Comparison of ENCODE assay signal across 8 mouse cellular contexts in genomic region chr7:19875948-19876682, GRCm38 (mm10). TPM values are rescaled to one million over a fixed set of nuclear protein-coding genes. Genes with fewer than 3 reads are reported as not detected.
DNase-seq lines count a peak whose midpoint lies in the region; ATAC-seq lines count a peak whose summit lies in the region.
"Had no signal": no experiment of that assay in that cellular context is flagged by ENCODE, and none has a peak within 500 bp of the region (broad histone marks: within the 10 kb centered on the region; RNA-seq: fewer than 3 reads in every experiment).

No protein-coding gene starts in this region.

- DNase-seq in spleen, postnatal 10 days (ENCODE audit: low spot score in 2 of 2) = peak; percentile 18 to 64
- no peak for DNase-seq in spleen, adult 12 weeks (ENCODE audit: low spot score)
- peak; percentile 63 for DNase-seq in adipocyte (ENCODE audit: low spot score)
- DNase-seq in heart, postnatal 10 days = peak; percentile 60 to 76
- peak; percentile 69 for DNase-seq in kidney, postnatal 10 days

- no peaks in the 10 kb centered on the region for H3K9me3 ChIP-seq in lung, embryonic 16.5 days (ENCODE audit: control insufficient read depth, low read length)

- ATAC-seq in lung, embryonic 16.5 days (ENCODE audit: low read depth) = peak; percentile 55
- ATAC-seq in neutrophil, adult 5-6 weeks (ENCODE audit: extremely low read depth, insufficient number of reproducible peaks, low FRiP score, poor library complexity, severe bottlenecking) = peak; percentile 61

- H3K36me3 ChIP-seq in lung, embryonic 16.5 days (ENCODE audit: control insufficient read depth, insufficient read depth, low read length) = no peaks in the 10 kb centered on the region

- intact Hi-C loops in heart, postnatal 10 days (cut with DNase I) = no loop called here

- H3K4me3 ChIP-seq in lung, embryonic 16.5 days (ENCODE audit: low read length) = no peak overlapping the region

- H3K4me1 ChIP-seq in lung, embryonic 16.5 days (replicated peaks; ENCODE audit: control insufficient read depth, insufficient read depth, low read length) = peaks cover 7% of the 10 kb centered on the region; the same call in 1 of the 2 replicates

- H3K4me2 ChIP-seq in lung, embryonic 16.5 days (ENCODE audit: low read depth, low read length) = no peak overlapping the region

- WGBS in lung, embryonic 16.5 days = 40% methylated on average over 13 of the region's 13 CpGs

- H3K27ac ChIP-seq in lung, embryonic 16.5 days (ENCODE audit: low read length) = no peak overlapping the region

- no peaks in the 10 kb centered on the region for H3K27me3 ChIP-seq in lung, embryonic 16.5 days (ENCODE audit: control insufficient read depth, insufficient read depth, low read depth, low read length)

- no peak overlapping the region for H3K9ac ChIP-seq in lung, embryonic 16.5 days (ENCODE audit: low read length)

RNA-seq across cellular contexts. Expression of gene Ceacam19, which starts 11.7 kb away (rescaled TPM):
- not detected for total RNA-seq in heart, postnatal 10 days (2021)
- 0.06 TPM in 1 of 2 replicates, not detected in the other for polyA plus RNA-seq in lung, embryonic 16.5 days (2015; fragmentation: Nextera tagmentation; extraction: Ambion mirVana)
- 0.47 TPM in 1 of 2 replicates, not detected in the other for total RNA-seq in neutrophil, adult 5-6 weeks (2017)
- total RNA-seq: gastrocnemius, postnatal 4 days had no signal

RNA-seq across cellular contexts. Expression of gene Ceacam16, which starts 15.0 kb away (rescaled TPM):
- total RNA-seq in heart, postnatal 10 days (2021) = not detected
- polyA plus RNA-seq in lung, embryonic 16.5 days (2015; fragmentation: Nextera tagmentation; extraction: Ambion mirVana) = not detected in 2 replicates
- 3.3 and 5.2 TPM in 2 replicates for total RNA-seq in neutrophil, adult 5-6 weeks (2017)
- total RNA-seq: gastrocnemius, postnatal 4 days had no signal

RNA-seq across cellular contexts. Expression of gene Gm19345, which starts 24.3 kb away (rescaled TPM):
- not detected for total RNA-seq in heart, postnatal 10 days (2021)
- 0.15 TPM in 1 of 2 replicates, not detected in the other for polyA plus RNA-seq in lung, embryonic 16.5 days (2015; fragmentation: Nextera tagmentation; extraction: Ambion mirVana)
- total RNA-seq in neutrophil, adult 5-6 weeks (2017) = 1.6 TPM in 1 of 2 replicates, not detected in the other
- total RNA-seq: gastrocnemius, postnatal 4 days had no signal

RNA-seq across cellular contexts. Expression of gene Pvr, which starts 44.8 kb away (rescaled TPM):
- 10 to 100 TPM; 21.2 to 23.1 TPM for total RNA-seq in heart, postnatal 10 days (2021)
- polyA plus RNA-seq in lung, embryonic 16.5 days (2015; fragmentation: Nextera tagmentation; extraction: Ambion mirVana) = 23.9 and 26.1 TPM in 2 replicates
- total RNA-seq in neutrophil, adult 5-6 weeks (2017) = 6.8 and 9.2 TPM in 2 replicates

RNA-seq across cellular contexts. Expression of gene Bcl3, which starts 53.5 kb away (rescaled TPM):
- total RNA-seq in heart, postnatal 10 days (2021) = 1 to 10 TPM; 5.6 to 5.7 TPM
- 5.4 and 5.7 TPM in 2 replicates for polyA plus RNA-seq in lung, embryonic 16.5 days (2015; fragmentation: Nextera tagmentation; extraction: Ambion mirVana)
- total RNA-seq in neutrophil, adult 5-6 weeks (2017) = 59.9 and 60.2 TPM in 2 replicates
